Mouse (Mus musculus) bone marrow, adult 2 months (tissue): Measurements from ENCODE around the gene Dnah7a. TPM values are rescaled to one million over a fixed set of nuclear protein-coding genes. Genes with fewer than 3 reads are reported as not detected.
"Not testable (repeated sequence)": the region's sequence is repeated elsewhere in the genome, so short reads cannot be mapped to it uniquely, and the experiment has no call there.

Source experiments
- H3K27ac ChIP-seq: fragments of 200-500 bp; 2 replicates; pipeline ENCODE4 v1.5.1; 2012; ENCODE audit warnings: low read depth, mild to moderate bottlenecking, control low read depth, inconsistent platforms, low read length; ENCODE audit not compliant: control insufficient read depth, poor library complexity, insufficient read depth
- H3K4me1 ChIP-seq: fragments of 200-500 bp; 2 replicates; pipeline ENCODE4 v1.6.1; 2011; ENCODE audit warnings: low read length; ENCODE audit not compliant: control insufficient read depth, insufficient read depth
- H3K4me3 ChIP-seq: fragments of 200-500 bp; replicated peaks from 2 replicates; pipeline ENCODE3; 2011; ENCODE audit warnings: mild to moderate bottlenecking, low read depth, low read length, control low read depth; ENCODE audit not compliant: control insufficient read depth
- CTCF ChIP-seq: fragments of 200-500 bp; IDR thresholded peaks from 2 replicates; pipeline ENCODE4 v1.5.1; 2011; ENCODE audit warnings: low read length, control low read depth; ENCODE audit not compliant: control insufficient read depth, insufficient read depth
- POLR2A ChIP-seq: fragments of 200-500 bp; IDR thresholded peaks from 2 replicates; pipeline ENCODE4 v1.6.1; 2011; ENCODE audit warnings: low read depth, mild to moderate bottlenecking, control low read depth, low read length, borderline replicate concordance; ENCODE audit not compliant: control insufficient read depth
- WGBS: fragments of 180-500 bp; shearing (Covaris S2); methylation state at CpG from one replicate; pipeline ENCODE4 v1.1.7; 2018; 5-methylcytosine and 5-hydroxymethylcytosine counted together
- polyA plus RNA-seq: library from polyadenylated mRNA; stranded (reverse); fragments of >200 nt; gene quantifications from 2 replicates; pipeline ENCODE4 v1.2.4, GENCODE M21; 2011; ENCODE audit warnings: low replicate concordance; ENCODE audit not compliant: missing spikeins, insufficient read depth, insufficient read length

Dnah7a gene
- polyA plus RNA-seq, 1 experiment = 0.25 TPM

- Histone ChIP-seq H3K4me3 (no peak overlapping the region), H3K4me1 (no peaks in the 10 kb centered on the region), H3K27ac (no peak overlapping the region)
- no peak for TF ChIP-seq CTCF
- TF ChIP-seq POLR2A = no peak
- 74% methylated on average over 4 of the region's 4 CpGs for WGBS
Measured at GRCm38 (mm10) chr1:53740777-53741336, 34.3 kb upstream of the Dnah7a start.

DNA sequence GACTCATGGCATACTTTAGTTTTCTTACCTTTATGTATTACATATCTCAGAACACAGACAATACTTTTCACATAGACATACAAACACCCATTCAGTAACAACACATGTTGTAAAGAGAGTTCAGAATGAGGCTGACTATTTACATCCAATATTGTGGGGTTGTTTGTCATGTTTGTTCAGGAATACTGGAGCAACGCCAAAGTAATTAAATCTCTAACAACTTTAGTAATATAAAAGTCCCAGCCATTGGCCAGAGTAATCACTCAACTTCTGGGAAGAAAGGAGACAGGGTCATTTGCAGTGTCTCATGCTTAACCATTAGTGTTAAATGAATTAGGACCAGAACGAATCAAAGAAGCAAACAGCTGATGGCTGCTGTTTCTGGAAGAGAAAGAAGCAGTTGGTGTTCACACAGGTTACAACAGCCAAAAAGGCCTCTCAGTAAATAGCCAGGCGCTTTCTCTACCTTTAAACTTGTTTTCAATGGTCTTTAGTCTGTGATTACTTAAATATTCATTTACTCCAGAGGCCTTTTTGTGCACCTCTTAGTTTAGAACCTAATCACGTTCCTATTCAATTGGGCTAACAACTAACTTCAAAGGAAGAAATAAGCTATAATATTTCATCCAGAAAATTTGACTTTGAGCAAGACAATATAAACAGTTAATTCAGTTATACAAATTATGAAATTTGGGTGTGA is 33.6 kb upstream of the Dnah7a start:
- H3K4me3 ChIP-seq, H3K4me1 ChIP-seq, H3K27ac ChIP-seq: not testable (repeated sequence)
- 88% methylated on average over 4 of the region's 4 CpGs for WGBS

- TF ChIP-seq CTCF (no peak), POLR2A (no peak)
- Histone ChIP-seq H3K27ac (no peak overlapping the region), H3K4me3 (no peak overlapping the region), H3K4me1 (no peaks in the 10 kb centered on the region)
- 82% methylated on average over 3 of the region's 3 CpGs for WGBS
Measured at GRCm38 (mm10) chr1:53736583-53736982, 30.0 kb upstream of the Dnah7a start.

GRCm38 (mm10) chr1:53728489-53729225 is 22.1 kb upstream of the Dnah7a start:
- 74% methylated on average over 5 of the region's 5 CpGs for WGBS
- Histone ChIP-seq H3K4me3 (no peak overlapping the region), H3K4me1 (no peaks in the 10 kb centered on the region), H3K27ac (no peak overlapping the region)
- no peak for TF ChIP-seq POLR2A
- TF ChIP-seq CTCF = no peak

- Histone ChIP-seq H3K27ac (no peak overlapping the region), H3K4me1 (no peaks in the 10 kb centered on the region), H3K4me3 (no peak overlapping the region)
- WGBS = 87% methylated on average over 2 of the region's 2 CpGs
- TF ChIP-seq POLR2A = no peak
- no peak for TF ChIP-seq CTCF
Measured at GRCm38 (mm10) chr1:53726883-53727282, 20.3 kb upstream of the Dnah7a start.

- Histone ChIP-seq H3K4me1 (no peaks in the 10 kb centered on the region), H3K4me3 (no peak overlapping the region), H3K27ac (no peak overlapping the region)
- TF ChIP-seq CTCF (no peak), POLR2A (no peak)
Measured at GRCm38 (mm10) chr1:53721353-53721752, 14.8 kb upstream of the Dnah7a start.

DNA sequence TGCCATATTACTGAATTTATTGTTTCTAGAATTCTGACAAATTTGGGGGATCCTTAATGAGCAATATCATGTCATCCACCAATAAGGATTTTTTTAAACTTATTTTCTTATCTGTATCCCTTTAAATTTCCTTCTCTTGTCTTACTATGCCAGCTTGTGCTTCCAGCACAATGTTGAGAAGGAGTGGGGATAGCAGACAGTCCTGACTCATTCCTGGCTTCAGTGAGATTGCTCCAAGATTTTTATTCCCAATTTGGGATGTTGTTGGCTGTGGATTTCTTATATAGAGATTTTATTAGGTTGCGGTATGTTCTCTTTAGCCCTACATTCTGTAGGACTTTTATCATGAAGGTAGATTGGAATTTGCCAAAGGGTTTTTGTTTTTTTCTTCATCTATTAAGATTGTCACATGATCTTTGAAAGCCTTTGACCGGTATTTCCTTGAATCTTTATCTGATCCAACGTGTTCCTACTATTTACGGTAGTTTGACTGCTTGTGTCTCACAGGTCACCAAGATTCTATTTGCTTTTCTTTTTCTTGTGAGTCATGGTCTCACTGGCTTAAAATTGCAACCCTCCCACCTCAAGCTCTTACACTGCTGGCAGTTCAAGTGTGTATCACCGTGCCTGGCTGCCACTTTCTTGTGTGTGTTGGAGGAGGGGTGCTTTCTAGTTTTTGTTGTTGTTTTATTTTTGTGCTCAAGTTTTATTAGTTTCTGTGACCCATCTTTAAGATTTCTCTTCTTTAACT is 14.2 kb upstream of the Dnah7a start:
- H3K4me3 ChIP-seq = no peak overlapping the region
- TF ChIP-seq POLR2A (no peak), CTCF (no peak)
- H3K27ac ChIP-seq = no peak overlapping the region
- 75% methylated on average over 5 of the region's 5 CpGs for WGBS
- H3K4me1 ChIP-seq = no peaks in the 10 kb centered on the region

DNA sequence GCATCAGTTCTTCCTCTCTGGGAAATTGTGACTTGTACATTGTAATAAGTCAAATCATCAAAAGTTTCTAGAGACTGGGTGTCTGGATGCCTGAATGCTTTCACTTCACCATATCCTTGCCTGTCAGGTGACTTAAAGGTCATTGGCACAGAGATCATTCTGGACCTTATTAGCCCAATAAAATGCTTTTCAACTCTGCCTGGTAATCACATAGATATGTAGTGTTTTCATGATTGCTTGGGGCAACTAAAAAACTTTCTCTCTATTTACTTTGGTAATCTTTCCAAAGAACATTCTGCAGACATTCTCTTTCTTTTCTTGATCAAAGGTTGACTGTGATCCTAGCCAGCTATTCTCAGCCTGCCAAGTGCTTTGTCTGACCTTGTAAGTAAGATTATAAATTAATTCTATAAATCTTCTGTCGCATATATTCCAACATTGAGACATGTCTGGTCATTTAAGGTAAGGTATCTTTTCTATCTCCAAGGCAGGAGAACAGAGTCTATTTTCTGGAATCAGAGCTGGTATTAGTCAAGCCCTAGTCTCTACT is 9.5 kb upstream of the Dnah7a start:
- no peak overlapping the region for H3K4me3 ChIP-seq
- H3K4me1 ChIP-seq = no peaks in the 10 kb centered on the region
- 78% methylated on average over 1 of the region's 1 CpGs for WGBS
- TF ChIP-seq POLR2A (no peak), CTCF (no peak)
- no peak overlapping the region for H3K27ac ChIP-seq
